Mouse (Mus musculus) 3134 (cell line): ENCODE measurements around the gene Zfp36.
A peak's percentile ranks its signal among the peaks of the same experiment; 100 is the strongest.

Experiments
- DNase-seq: peaks from one replicate; pipeline ENCODE4 v3.0.0-alpha.2; 2011; ENCODE audit warnings: low spot score; ENCODE audit not compliant: insufficient read length; ENCODE audit errors: extremely low read depth

The Zfp36 gene

DNA sequence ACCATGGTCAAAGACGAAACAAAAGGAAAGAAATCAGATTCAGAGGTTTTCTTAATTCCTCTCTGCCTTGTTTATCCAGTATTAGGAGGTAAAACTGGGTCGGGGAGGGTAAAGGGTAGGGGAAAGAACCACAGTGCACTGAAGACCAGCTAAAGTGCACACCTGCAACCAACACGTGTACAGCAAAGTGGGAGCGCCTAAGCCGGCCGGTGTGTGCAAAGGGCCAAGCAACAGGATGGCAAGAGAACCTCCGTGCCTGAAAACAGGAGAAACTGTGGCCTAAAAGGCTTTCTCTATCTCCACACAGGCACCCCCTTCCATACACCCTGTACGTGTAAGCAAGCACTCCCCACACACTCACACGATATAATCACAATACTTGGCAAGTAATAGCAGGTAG is 5.1 kb upstream of the Zfp36 start:
- no peak for DNase-seq

DNA sequence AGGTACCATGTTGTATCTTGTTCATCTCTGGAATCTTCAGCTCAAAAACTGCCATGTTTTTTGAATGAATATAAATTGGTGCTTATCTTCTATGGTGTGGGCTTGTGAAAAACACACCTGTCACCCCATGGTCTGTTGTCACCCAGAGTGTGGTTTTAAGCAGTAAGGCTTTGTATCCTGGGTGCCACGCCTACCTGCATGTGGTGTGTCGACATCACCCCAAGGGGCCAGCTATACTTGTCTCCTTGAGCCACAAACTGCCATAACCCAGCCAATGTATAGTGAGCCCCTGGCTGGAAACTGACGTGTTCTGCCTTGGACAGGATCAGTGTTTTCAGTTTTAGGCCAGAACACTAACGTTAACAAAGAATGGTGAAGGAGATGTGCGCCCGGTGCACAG is 4.1 kb upstream of the Zfp36 start:
- DNase-seq = no peak

DNA sequence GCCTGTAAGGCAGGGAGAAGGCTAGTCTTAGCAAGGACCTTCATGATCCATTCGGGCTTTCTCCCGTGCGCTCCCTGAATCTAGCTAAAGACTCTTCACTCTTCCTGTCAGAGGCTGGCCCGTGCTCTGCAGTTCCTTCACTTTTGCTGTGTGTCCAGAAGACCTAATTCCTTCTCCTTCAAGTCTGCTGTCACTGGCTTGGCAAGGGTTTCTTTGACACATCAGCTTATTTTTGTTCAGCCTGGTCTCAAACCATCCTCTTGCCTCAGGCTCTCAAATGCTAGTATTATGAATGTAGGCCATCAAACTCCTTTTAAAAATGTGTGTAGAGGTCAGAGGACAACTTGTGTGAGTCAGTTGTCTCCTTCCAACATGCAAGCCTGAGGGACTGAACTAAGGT is 3.6 kb upstream of the Zfp36 start:
- no peak for DNase-seq

DNA sequence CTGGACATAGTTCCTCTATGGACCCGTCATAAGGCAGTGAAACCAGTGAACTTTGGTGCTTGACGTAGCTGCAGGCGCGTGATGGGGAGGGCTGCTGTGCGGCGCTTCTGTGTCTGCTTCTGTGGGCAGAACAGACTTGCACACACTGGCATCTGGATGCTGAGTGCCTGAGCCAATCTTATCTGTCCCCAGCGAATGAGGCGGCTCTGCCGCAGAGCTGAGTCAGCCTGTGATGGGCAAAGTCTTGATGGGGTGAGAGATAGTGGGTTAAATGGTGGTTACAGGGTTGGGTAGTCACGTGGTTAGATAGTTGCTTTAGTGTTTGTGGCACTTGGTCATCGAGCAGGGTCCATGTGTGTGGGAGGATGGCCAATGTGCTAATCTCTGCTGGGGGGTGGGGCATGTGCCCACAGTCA is 2.9 kb upstream of the Zfp36 start:
- peak; percentile 75 for DNase-seq

DNA sequence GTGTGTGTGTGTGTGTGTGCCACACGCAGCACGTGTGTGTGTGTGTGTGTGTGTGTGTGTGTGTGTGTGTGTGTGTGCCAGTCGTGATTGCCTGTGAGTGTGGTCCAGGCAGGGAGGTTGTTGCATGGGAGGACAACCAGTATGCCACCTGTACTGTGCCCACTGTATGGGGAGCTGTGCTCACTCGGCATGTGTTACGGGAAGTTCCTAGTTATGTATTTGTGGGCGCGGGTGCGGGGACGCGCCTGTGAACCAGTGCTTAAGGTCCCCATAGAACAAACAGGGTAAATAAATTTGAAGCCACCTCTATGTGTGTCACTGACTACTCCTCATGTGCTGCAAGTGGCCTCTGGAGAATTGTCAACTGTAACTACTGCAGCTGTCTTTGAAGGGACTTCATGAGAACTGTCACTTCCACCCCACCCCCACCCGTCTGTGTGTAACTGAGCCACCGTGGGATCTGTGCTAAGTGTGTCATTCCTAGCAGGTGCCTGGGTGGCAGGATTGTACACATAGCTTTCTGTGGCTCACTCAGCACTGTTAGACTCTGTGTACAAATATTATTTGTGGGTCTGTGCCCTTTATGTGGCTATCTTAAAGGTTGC is 2.4 kb upstream of the Zfp36 start:
- no peak for DNase-seq

DNA sequence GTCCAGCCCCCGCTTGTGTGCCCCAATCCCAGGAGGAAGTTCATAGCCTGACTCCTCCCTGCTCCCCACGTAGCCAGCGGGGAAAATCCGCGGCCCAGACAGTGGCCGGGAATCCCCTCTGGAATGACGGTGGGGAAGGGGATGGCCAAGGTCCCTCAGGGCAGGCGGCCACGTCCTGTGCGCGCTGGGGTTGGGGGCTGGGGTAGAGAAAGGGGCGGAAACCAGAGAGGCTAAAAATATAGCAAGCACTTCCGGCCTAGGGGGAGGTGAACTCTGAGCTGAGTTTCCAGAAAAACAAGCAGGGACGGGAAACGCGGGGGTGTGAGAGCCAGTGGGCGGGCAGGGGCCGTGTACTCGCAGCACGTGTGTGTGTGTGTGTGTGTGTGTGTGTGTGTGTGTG is 1.9 kb upstream of the Zfp36 start:
- peak; percentile 82 for DNase-seq

- DNase-seq = peak; percentile 87
Measured at GRCm38 (mm10) chr7:28381017-28381790, 1.2 kb upstream of the Zfp36 start.

DNA sequence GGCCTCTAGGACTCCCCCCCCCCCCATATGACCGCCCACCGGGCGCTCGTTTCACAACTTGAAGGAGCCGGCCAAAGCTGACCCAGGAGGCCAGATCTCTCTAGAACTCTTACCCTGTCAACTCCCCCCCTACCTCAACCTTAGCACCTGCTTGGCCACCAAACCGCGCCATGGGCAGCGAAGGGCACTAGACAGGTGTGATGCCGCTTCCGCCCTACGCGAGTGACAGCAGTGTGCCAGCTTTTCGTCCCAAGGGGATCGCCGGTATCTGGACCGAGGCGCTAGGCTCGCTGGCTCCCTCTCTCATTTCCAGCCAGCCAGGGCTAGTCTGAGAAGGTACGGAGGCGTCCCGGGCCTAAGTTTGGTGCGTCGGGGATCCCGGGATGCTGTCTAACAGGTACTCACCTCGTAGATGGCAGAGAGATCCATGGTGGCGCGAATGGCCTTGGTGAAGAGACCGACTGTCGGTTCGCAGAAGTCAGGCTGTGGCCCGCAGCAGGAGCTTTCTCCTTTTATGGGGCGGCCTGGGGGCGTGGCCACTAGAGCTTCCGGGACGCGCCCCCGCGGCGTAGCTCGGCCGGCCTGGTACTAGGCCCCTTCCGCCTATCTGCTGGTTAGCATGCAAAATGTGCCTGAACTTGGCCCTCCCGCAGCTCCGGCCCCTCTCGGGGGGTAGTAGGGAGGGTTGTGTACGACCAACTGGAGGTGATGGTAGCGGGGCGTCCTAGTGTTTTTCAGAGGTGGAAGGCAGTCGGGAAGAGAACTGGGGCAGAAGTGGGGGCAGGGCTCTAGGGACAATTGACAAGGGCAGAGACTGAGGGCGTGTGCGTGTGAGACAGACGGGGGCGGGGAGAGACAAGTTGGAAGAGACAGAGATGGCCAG is 1.0 kb downstream of the Zfp36 start:
- peak; percentile 93 for DNase-seq

GRCm38 (mm10) chr7:28378066-28378690 is 1.9 kb downstream of the Zfp36 start:
- peak; percentile 74 for DNase-seq

DNA sequence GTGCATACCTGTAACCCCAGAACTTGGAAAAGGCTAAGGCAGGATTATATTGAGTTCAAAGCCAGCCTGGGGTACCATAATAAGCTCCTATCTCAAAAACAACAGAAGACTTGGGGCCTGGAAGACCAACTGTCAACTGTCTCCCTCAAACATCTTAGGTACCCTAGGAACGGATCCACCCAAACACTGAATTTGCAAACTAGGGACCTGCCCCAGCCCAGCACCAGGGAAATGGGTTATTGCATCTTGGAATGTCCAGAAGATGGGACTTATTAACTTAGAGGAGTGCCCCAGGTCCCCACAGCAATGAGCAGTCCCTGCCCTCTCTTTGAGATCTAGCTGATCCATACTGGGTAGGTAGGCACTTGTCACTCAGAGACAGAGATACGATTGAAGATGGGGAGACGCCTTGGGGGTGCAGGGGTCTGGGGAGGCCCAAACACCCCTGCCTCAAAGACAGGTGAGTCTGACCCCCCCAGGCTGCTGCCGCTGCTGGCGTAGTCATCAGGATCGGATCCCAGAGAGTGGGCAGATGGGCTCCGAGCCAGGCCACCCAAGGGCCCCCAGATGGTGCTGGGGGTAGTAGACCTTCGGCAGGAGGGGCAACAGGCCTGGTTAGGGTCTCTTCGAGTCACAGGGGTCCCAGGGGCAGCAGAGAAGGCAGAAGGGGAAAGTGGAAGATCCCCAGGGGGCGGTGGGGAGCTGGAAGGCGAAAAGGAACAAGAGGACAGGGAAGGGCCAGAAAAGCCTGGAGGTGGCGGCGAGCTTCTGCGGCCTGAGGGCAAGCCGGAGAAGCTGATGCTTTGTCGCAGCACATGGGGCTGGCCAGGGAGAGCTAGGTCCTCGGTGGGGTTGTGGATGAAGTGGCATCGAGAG is 2.6 kb downstream of the Zfp36 start:
- DNase-seq = no peak

DNA sequence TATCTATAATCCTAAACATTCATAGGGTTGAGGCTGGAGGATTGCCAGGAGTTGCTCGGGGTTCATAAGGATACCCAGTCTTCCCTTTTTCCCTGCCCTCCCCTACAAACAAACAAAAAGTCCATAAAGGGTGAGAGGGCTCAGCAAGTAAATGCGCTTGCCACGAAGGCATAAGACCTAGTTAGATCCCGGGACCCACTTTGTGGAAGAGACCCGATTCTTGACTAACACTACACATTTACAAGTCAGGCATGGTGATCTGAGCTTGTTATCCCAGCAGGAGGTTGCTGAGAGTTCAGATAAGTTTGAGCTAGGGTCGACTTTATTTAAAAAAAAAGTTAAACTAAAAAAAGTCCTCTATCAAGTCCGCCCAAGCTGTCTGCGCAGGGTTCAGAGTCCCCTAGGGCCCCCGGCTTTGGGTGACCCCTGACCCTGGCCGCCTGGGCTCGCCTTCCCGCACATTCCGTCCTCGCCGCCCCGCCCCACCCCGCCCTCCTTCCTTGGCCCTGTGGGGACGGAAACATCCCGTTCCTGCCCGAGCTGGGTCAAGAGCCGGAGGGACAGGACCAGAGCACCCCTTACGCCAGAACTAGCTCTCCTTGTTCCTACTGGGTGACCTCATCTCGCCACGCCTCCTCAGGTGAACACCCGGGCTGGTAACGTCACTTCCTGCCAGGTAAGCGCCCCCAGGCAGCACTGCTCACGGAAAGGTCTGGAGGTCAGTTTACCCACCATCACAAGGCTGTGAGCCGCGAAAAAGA is 3.9 kb downstream of the Zfp36 start:
- DNase-seq = peak; percentile 83

DNA sequence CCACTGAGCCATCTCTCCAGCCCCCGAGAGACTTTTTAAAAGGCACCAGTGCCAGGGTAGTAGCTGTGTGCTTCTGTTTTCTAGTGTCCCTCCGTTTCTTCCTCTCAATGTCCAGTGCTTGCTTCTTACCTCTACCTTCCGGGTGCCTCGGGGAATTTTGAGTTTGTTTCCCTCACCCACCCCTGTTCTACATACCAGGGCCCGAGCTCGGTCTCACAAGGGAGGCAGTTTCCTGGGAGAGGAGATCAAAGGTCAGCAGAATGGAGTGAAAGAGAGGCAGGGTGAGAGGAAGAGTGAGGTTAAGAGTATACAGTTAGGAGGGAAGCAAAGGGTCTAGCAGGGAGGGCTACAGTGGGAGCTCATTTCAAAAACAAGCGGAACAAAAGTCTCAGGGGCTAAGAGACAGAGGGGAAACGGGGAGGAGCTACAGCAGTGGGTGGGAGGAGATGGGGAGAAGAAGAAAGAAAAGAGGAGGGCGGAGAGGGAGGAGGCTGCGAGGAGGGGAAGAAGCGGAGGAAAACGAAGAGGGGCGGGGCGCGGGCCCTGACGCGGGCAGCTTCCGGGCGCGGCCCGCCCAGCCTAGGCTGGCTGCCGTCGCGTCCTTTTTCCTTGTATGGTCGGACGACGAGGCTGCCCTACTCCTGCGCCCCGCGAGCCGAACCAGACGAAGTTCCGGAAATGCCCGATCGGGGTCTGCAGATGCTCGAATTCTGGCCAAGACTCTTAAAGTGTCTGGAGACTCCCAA is 4.7 kb downstream of the Zfp36 start:
- DNase-seq = peak; percentile 94

DNA sequence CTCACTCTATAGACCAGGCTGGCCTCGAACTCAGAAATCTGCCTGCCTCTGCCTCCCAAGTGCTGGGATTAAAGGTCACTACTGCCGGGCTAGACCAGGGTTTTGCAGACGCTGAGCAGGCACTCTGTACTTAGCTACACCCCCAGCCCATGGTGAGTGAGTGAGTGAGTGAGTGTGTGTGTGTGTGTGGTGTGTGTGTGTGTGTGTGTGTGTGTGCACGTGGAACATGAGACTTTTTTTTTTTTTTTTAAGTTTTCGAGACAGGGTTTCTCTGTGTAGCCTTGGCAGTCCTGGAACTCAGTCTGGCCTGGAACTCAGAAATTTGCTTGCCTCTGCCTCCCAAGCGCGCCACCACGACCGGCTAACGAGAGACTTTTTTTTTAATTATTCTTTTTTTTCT is 5.4 kb downstream of the Zfp36 start:
- no peak for DNase-seq

DNA sequence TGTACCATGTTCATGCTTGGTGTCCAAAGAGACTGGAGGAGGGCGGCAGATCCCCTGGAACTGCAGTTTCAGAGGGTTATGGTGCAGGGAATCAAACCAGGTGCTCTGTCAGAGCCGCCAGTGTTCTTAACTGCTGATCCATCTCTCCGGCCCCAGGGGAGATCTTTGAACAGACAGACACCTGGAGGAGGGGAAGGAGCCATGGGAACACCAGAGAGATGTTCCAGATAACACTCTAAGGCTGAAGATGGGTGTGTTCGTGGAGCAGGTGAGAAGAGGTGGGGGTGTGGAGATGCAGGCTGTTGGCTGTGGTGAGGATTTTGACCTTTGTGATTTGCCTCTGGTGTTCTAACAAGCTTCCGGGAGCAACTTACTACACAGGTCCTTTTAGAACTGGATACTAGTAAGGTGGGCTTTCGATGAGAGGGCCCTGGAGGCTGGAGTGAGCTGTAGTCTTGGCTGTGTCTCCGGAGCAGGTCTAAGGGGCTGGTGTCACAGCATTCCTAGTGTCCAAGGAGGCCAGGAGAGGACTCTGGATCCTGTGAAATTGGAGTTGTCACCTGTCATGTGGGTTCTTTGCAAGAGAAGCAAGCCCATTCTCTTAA is 6.1 kb downstream of the Zfp36 start:
- DNase-seq = no peak

- no peak for DNase-seq
Measured at GRCm38 (mm10) chr7:28373131-28373581, 6.9 kb downstream of the Zfp36 start.

- DNase-seq = peak; percentile 99
Measured at GRCm38 (mm10) chr7:28372251-28373108, 7.6 kb downstream of the Zfp36 start, which contains the start of gene Plekhg2. Gene Plekhg2 (minus strand): TSS chr7:28372599.

- DNase-seq = peak; percentile 61
Measured at GRCm38 (mm10) chr7:28371514-28371989, 8.5 kb downstream of the Zfp36 start.
